Mouse (Mus musculus) midbrain, embryonic 13.5 days (tissue): ENCODE results near the gene Dstyk. TPM values are rescaled to one million over a fixed set of nuclear protein-coding genes. Genes with fewer than 3 reads are reported as not detected.
A peak's percentile ranks its signal among the peaks of the same experiment; 100 is the strongest.
"Not testable (repeated sequence)": the region's sequence is repeated elsewhere in the genome, so short reads cannot be mapped to it uniquely, and the experiment has no call there.

Source experiments
- ATAC-seq: fragments of 200-750 bp; cut with Nextera tagmentation; 2 replicates; pipeline ENCODE4 v1.8.0; 2017; ENCODE audit warnings: mild to moderate bottlenecking, moderate TSS enrichment, moderate library complexity
- H3K27ac ChIP-seq: fragments of 300-500 bp; sonication (generic); 2 replicates; pipeline ENCODE4 v1.5.1; 2015; ENCODE audit warnings: inconsistent platforms, mild to moderate bottlenecking, moderate library complexity
- H3K27me3 ChIP-seq: fragments of 300-500 bp; sonication (generic); 2 replicates; pipeline ENCODE4 v1.6.1; 2015; ENCODE audit warnings: mild to moderate bottlenecking, inconsistent platforms
- H3K36me3 ChIP-seq: fragments of 300-500 bp; sonication (generic); 2 replicates; pipeline ENCODE4 v1.6.1; 2015; ENCODE audit warnings: mild to moderate bottlenecking, inconsistent platforms
- H3K4me1 ChIP-seq: fragments of 300-500 bp; sonication (generic); replicated peaks from 2 replicates; pipeline ENCODE4 v1.6.1; 2015; ENCODE audit warnings: inconsistent platforms
- H3K4me2 ChIP-seq: fragments of 300-500 bp; sonication (generic); replicated peaks from 2 replicates; pipeline ENCODE4 v1.6.1; 2015; ENCODE audit warnings: moderate library complexity, mild to moderate bottlenecking, inconsistent platforms
- H3K4me3 ChIP-seq: fragments of 300-500 bp; sonication (generic); replicated peaks from 2 replicates; pipeline ENCODE4 v1.5.1; 2015; ENCODE audit warnings: mild to moderate bottlenecking, inconsistent platforms
- H3K9ac ChIP-seq: fragments of 300-500 bp; sonication (generic); replicated peaks from 2 replicates; pipeline ENCODE4 v1.6.1; 2015; ENCODE audit warnings: mild to moderate bottlenecking, inconsistent platforms
- H3K9me3 ChIP-seq: fragments of 300-500 bp; sonication (generic); 2 replicates; pipeline ENCODE4 v1.6.1; 2016; ENCODE audit warnings: mild to moderate bottlenecking, inconsistent platforms
- WGBS: fragments of 180-500 bp; shearing (Covaris S2); methylation state at CpG from one replicate; pipeline ENCODE4 v1.1.7; 2015; 5-methylcytosine and 5-hydroxymethylcytosine counted together
- polyA plus RNA-seq: library from polyadenylated mRNA; unstranded; fragments of >200 nt; fragmentation: Nextera tagmentation; extraction: Ambion mirVana; gene quantifications from 2 replicates; pipeline ENCODE4 v1.2.1, GENCODE M21; 2015

Dstyk gene
- polyA plus RNA-seq, 1 experiment from 2014 or later, result 12.9 TPM

GRCm38 (mm10) chr1:132468926-132469325 is 51.6 kb downstream of the Dstyk start:
- peaks cover 23% of the 10 kb centered on the region for H3K36me3 ChIP-seq
- no peaks in the 10 kb centered on the region for H3K9me3 ChIP-seq
- no peak overlapping the region for H3K9ac ChIP-seq
- no peaks in the 10 kb centered on the region for H3K27me3 ChIP-seq
- H3K4me2 ChIP-seq, result no peak overlapping the region
- H3K4me3 ChIP-seq, result no peak overlapping the region
- H3K4me1 ChIP-seq, result no peaks in the 10 kb centered on the region
- no peak for ATAC-seq
- no peak overlapping the region for H3K27ac ChIP-seq

GRCm38 (mm10) chr1:132469519-132469918 is 52.2 kb downstream of the Dstyk start:
- Histone ChIP-seq H3K9me3 (no peaks in the 10 kb centered on the region), H3K4me2 (no peak overlapping the region), H3K9ac (no peak overlapping the region), H3K27me3 (no peaks in the 10 kb centered on the region), H3K36me3 (peaks cover 17% of the 10 kb centered on the region), H3K4me3 (no peak overlapping the region), H3K4me1 (no peaks in the 10 kb centered on the region), H3K27ac (no peak overlapping the region)
- ATAC-seq, result no peak
- WGBS, result 97% methylated on average over 7 of the region's 7 CpGs

DNA sequence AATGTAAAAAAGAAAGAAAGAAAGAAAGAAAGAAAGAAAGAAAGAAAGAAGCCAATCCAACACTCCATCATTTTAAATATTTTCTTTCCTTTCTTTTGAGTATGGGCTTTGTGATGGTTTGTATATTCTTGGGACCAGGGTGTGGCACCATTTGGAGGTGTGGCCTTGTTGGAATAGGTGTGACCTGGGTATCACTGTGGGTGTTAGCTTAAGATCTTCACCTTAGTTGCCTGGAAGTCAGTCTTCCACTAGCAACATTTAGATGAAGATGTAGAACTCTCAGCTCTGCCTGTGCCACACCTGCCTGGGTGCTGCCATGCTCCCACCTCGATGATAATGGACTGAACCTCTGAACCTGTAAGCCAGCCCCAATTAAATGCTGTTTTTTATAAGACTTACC is 52.7 kb downstream of the Dstyk start:
- 97% methylated on average over 1 of the region's 1 CpGs for WGBS
- ATAC-seq, result not testable (repeated sequence)

DNA sequence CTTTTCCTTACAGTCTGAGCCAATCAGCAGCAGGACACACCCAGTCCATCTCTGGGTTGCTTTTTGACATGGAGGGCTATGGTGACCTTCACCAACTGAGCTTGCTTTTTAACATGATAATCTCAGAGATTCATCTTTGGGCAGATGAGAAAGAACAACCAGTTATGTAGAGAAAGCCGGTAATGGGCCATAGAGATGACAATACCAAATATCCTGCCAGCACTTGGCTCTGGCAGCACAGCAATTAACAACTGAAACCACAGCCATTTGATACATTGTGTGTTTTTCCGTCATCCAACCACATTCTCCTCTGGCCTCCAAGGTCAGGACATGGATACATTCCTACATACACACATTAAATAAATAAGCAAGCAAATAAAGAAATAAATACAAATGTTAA is 53.7 kb downstream of the Dstyk start:
- H3K27ac ChIP-seq, result no peak overlapping the region
- H3K36me3 ChIP-seq, result peaks cover 6% of the 10 kb centered on the region
- H3K4me2 ChIP-seq, result no peak overlapping the region
- no peak for ATAC-seq
- H3K27me3 ChIP-seq, result no peaks in the 10 kb centered on the region
- no peak overlapping the region for H3K9ac ChIP-seq
- H3K9me3 ChIP-seq, result no peaks in the 10 kb centered on the region
- whole genome bisulfite sequencing, result 99% methylated on average over 2 of the region's 2 CpGs
- peaks cover 7% of the 10 kb centered on the region for H3K4me1 ChIP-seq
- no peak overlapping the region for H3K4me3 ChIP-seq

More for the DNA sequence above, 52.7 kb downstream of the Dstyk start:
- not testable (repeated sequence) for H3K27me3 ChIP-seq, H3K4me2 ChIP-seq, H3K4me1 ChIP-seq, H3K9me3 ChIP-seq, H3K9ac ChIP-seq, H3K27ac ChIP-seq, H3K4me3 ChIP-seq
- peaks cover 12% of the 10 kb centered on the region for H3K36me3 ChIP-seq

GRCm38 (mm10) chr1:132471499-132471898 is 54.1 kb downstream of the Dstyk start:
- no peaks in the 10 kb centered on the region for H3K27me3 ChIP-seq
- no peak overlapping the region for H3K4me2 ChIP-seq
- 93% methylated on average over 5 of the region's 5 CpGs for WGBS
- no peak for ATAC-seq
- H3K9me3 ChIP-seq, result no peaks in the 10 kb centered on the region
- H3K4me1 ChIP-seq, result peaks cover 12% of the 10 kb centered on the region
- H3K4me3 ChIP-seq, result no peak overlapping the region
- H3K36me3 ChIP-seq, result peaks cover 6% of the 10 kb centered on the region
- H3K9ac ChIP-seq, result no peak overlapping the region
- H3K27ac ChIP-seq, result no peak overlapping the region

GRCm38 (mm10) chr1:132472537-132472936 is 55.2 kb downstream of the Dstyk start:
- Histone ChIP-seq H3K36me3 (no peaks in the 10 kb centered on the region), H3K9ac (no peak overlapping the region), H3K27ac (no peak overlapping the region), H3K4me2 (no peak overlapping the region), H3K4me3 (no peak overlapping the region), H3K9me3 (no peaks in the 10 kb centered on the region), H3K27me3 (no peaks in the 10 kb centered on the region), H3K4me1 (peaks cover 13% of the 10 kb centered on the region)
- WGBS, result 65% methylated on average over 5 of the region's 5 CpGs
- ATAC-seq, result no peak

DNA sequence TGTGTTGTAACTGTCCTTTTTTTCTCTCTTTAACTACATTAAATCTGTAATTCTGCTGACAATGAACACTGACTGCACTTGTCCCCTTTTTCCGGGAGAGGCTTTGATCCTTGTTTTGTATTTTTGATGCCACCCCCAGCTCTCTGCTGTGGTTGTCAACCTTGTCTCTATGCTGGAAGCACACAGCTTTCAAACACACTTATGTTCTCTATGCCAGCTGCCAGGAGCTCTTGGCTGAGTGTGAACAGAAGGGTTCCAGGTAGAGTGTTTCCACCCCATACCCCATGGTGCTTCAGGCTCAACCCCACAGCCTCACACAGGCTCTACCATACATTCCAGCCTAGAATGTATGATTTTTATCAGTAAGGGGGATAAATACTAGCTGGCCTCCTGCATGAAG is 57.1 kb downstream of the Dstyk start:
- H3K4me1 ChIP-seq, result peaks cover 31% of the 10 kb centered on the region
- H3K9ac ChIP-seq, result no peak overlapping the region
- ATAC-seq, result no peak
- no peak overlapping the region for H3K4me3 ChIP-seq
- H3K4me2 ChIP-seq, result no peak overlapping the region
- no peaks in the 10 kb centered on the region for H3K36me3 ChIP-seq
- H3K27ac ChIP-seq, result no peak overlapping the region
- no peaks in the 10 kb centered on the region for H3K27me3 ChIP-seq
- no peaks in the 10 kb centered on the region for H3K9me3 ChIP-seq
- WGBS, result 95% methylated on average over 1 of the region's 1 CpGs

GRCm38 (mm10) chr1:132476575-132476927 is 59.2 kb downstream of the Dstyk start:
- H3K4me2 ChIP-seq, result peak overlapping the region; percentile 69
- WGBS, result 6% methylated on average over 9 of the region's 9 CpGs
- peak overlapping the region; percentile 79 for H3K9ac ChIP-seq
- no peaks in the 10 kb centered on the region for H3K36me3 ChIP-seq
- no peaks in the 10 kb centered on the region for H3K27me3 ChIP-seq
- H3K4me1 ChIP-seq, result peaks cover 34% of the 10 kb centered on the region
- peak overlapping the region; percentile 75 for H3K4me3 ChIP-seq
- peak overlapping the region; percentile 54 for H3K27ac ChIP-seq
- ATAC-seq, result peak; percentile 78
- H3K9me3 ChIP-seq, result no peaks in the 10 kb centered on the region

GRCm38 (mm10) chr1:132476928-132477691 is 59.8 kb downstream of the Dstyk start, which contains the start of gene Rbbp5:
Gene Rbbp5 (plus strand): TSS chr1:132477365.
- ATAC-seq, result peak; percentile 91
- under 1% methylated on average over 43 of the region's 43 CpGs for WGBS
- peak within 1 kb of the TSS; percentile 54 for H3K27ac ChIP-seq
- peak within 1 kb of the TSS; percentile 79 for H3K9ac ChIP-seq
- H3K36me3 ChIP-seq, result no peaks in the 10 kb centered on the region
- peak within 1 kb of the TSS; percentile 69 for H3K4me2 ChIP-seq
- no peaks in the 10 kb centered on the region for H3K9me3 ChIP-seq
- peak within 1 kb of the TSS; percentile 75 for H3K4me3 ChIP-seq
- no peaks in the 10 kb centered on the region for H3K27me3 ChIP-seq
- peaks cover 34% of the 10 kb centered on the region for H3K4me1 ChIP-seq

DNA sequence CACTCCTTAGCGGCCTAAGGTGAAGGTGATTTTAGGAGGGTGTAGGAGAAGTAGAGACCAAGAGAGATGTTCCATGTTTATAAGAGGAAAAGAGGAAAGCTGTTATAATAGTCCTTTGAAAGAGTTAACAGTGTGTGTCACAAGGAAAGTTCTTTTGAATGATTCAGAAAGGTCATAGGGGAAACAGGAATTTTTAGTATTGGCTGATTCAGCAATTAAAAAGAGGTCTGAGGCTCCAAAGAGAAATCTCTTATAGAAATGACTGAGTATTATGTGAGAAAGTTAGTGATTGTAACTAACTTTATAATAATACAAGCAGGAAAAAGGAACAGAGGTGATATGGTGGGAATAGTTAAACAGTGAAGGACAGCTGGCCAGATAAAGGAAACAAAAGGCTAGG is 62.1 kb downstream of the Dstyk start:
- ATAC-seq, result no peak
- H3K9me3 ChIP-seq, result no peaks in the 10 kb centered on the region
- H3K36me3 ChIP-seq, result 0 out of 2 replicates have a peak, but pooled peaks cover under 1% of the 10 kb centered on the region
- H3K9ac ChIP-seq, result no peak overlapping the region
- WGBS, result 89% methylated on average over 1 of the region's 1 CpGs
- no peak overlapping the region for H3K4me2 ChIP-seq
- no peak overlapping the region for H3K4me3 ChIP-seq
- H3K27me3 ChIP-seq, result no peaks in the 10 kb centered on the region
- no peak overlapping the region for H3K27ac ChIP-seq
- H3K4me1 ChIP-seq, result peaks cover 34% of the 10 kb centered on the region

GRCm38 (mm10) chr1:132481619-132482018 is 64.3 kb downstream of the Dstyk start:
- Histone ChIP-seq H3K9ac (no peak overlapping the region), H3K4me2 (no peak overlapping the region), H3K4me3 (no peak overlapping the region), H3K4me1 (peaks cover 21% of the 10 kb centered on the region), H3K36me3 (peaks cover 13% of the 10 kb centered on the region), H3K9me3 (no peaks in the 10 kb centered on the region), H3K27me3 (no peaks in the 10 kb centered on the region), H3K27ac (no peak overlapping the region)
- WGBS, result 97% methylated on average over 2 of the region's 2 CpGs
- ATAC-seq, result no peak

DNA sequence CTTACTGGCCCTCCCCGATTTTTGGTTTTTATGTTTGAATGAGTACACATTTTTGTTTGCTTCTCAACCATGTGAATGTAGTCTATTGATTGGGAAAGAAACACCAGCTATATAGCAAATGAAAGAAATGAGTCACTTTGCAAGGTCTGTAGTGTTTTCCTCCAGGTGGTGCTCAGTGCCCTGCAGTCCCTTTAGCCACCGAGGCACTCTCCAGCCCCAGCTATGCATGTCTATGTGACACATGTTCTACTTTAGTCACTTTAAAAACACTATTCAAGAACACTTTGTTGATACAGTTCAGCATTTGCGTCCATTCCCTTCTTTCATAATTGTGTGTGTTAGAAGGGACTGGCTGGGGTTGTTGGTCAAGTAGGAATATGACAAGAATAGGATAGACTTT is 65.9 kb downstream of the Dstyk start:
- Histone ChIP-seq H3K4me1 (peaks cover 16% of the 10 kb centered on the region), H3K4me3 (no peak overlapping the region), H3K27ac (no peak overlapping the region), H3K27me3 (no peaks in the 10 kb centered on the region), H3K9me3 (no peaks in the 10 kb centered on the region), H3K36me3 (peaks cover 19% of the 10 kb centered on the region), H3K9ac (no peak overlapping the region), H3K4me2 (no peak overlapping the region)
- ATAC-seq, result no peak
- WGBS, result 91% methylated on average over 3 of the region's 3 CpGs

DNA sequence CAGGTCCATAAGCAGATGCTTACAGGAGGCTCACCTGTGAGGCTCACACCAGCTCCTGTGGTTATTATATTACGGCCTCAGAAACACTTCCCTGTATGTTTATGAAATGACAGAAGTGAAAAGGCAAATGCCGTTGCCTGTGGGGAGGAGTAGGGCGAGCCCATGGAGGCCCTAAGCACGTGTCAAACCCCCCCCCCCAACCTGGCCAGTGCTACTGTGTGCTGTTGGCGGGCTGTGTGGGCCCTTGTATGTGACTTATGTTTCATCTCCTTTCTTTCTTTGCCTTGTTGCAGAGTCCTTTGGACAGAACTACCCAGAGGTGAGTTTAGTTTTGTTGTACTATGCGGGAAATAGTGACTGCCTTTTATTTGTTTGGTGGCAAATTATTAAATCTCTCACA is 66.4 kb downstream of the Dstyk start:
- Histone ChIP-seq H3K27me3 (no peaks in the 10 kb centered on the region), H3K9me3 (no peaks in the 10 kb centered on the region), H3K4me1 (peaks cover 11% of the 10 kb centered on the region), H3K36me3 (peaks cover 24% of the 10 kb centered on the region), H3K4me3 (no peak overlapping the region), H3K4me2 (no peak overlapping the region), H3K27ac (no peak overlapping the region), H3K9ac (no peak overlapping the region)
- WGBS, result 92% methylated on average over 6 of the region's 6 CpGs
- ATAC-seq, result no peak
